Mouse (Mus musculus) cortical plate, adult 2 months (tissue): ENCODE results near the gene AC131692.1.

ENCODE experiments used
- CTCF ChIP-seq: fragments of 200-500 bp; IDR thresholded peaks from 2 replicates; pipeline ENCODE4 v1.5.1; 2011; ENCODE audit warnings: mild to moderate bottlenecking, control low read depth, low read length; ENCODE audit not compliant: insufficient read depth; ENCODE audit errors: extremely low read depth
- POLR2A ChIP-seq: fragments of 200-500 bp; IDR thresholded peaks from 2 replicates; pipeline ENCODE4 v1.6.1; 2011; ENCODE audit warnings: mild to moderate bottlenecking, low read length, control low read depth; ENCODE audit not compliant: insufficient read depth; ENCODE audit errors: extremely low read depth

- no peak for TF ChIP-seq POLR2A
- no peak for TF ChIP-seq CTCF
Measured at GRCm38 (mm10) chr19:6069851-6070250, 24.4 kb upstream of the AC131692.1 start.
